Mouse (Mus musculus) left cerebral cortex, postnatal 10 days (tissue): Measurements from ENCODE around the gene Arsk. TPM values are rescaled to one million over a fixed set of nuclear protein-coding genes. Genes with fewer than 3 reads are reported as not detected.

ENCODE experiments used
- DNase-seq, 2 experiments: peaks; one replicate each; pipeline ENCODE4 v3.0.0; 2021 to 2022; ENCODE audit warnings: low spot score in 2 of 2, mixed read lengths in 1 of 2; ENCODE audit errors: extremely low spot score in 1 of 2
- intact Hi-C: fragments of 180-260 bp; cut with DNase I; formaldehyde crosslinking; loops from one replicate; pipeline ENCODE4 v1.15.1; 2025
- total RNA-seq, 2 experiments: library from RNA; stranded (reverse); gene quantifications; 2 replicates each; pipeline ENCODE4 v1.2.3; 2021

Gene Arsk
- 1 to 10 TPM; 4.0 to 5.1 TPM for total RNA-seq

- peak; percentile 94 to 95 for DNase-seq
- intact Hi-C loops = no loop called here
These were observed at the start of gene Arsk, which contains the start of gene Ttc37 for GRCm38 (mm10) chr13:76098493-76099303. Arsk (minus strand) TSS chr13:76098660. Ttc37 (plus strand) TSS chr13:76098734.

- DNase-seq = no peak
- intact Hi-C loops = no loop called here
These were observed 42.8 kb upstream of the Arsk start for GRCm38 (mm10) chr13:76141117-76141808.

- no peak for DNase-seq
- intact Hi-C loops = no loop called here
These were observed 40.4 kb upstream of the Arsk start for GRCm38 (mm10) chr13:76138862-76139261.

- DNase-seq = no peak
- intact Hi-C loops = no loop called here
These were observed 34.0 kb upstream of the Arsk start for GRCm38 (mm10) chr13:76132415-76132814.

- no peak for DNase-seq
- intact Hi-C loops = no loop called here
These were observed 30.3 kb upstream of the Arsk start for GRCm38 (mm10) chr13:76128799-76129198.

GRCm38 (mm10) chr13:76109069-76109824, 10.8 kb upstream of the Arsk start:
- no peak for DNase-seq
- intact Hi-C loops = no loop called here

- no peak for DNase-seq
- intact Hi-C loops = no loop called here
These were observed 3.5 kb upstream of the Arsk start for GRCm38 (mm10) chr13:76101989-76102388.

- intact Hi-C loops = no loop called here
These were observed 356 bp downstream of the Arsk start for GRCm38 (mm10) chr13:76098116-76098492.

GRCm38 (mm10) chr13:76074323-76074722, 24.1 kb downstream of the Arsk start:
- DNase-seq = no peak
- intact Hi-C loops = no loop called here

More at GRCm38 (mm10) chr13:76098116-76098492, 356 bp downstream of the Arsk start:
- DNase-seq = no peak

GRCm38 (mm10) chr13:76064363-76064945, 34.0 kb downstream of the Arsk start:
- intact Hi-C loops = no loop called here
- DNase-seq = no peak

- intact Hi-C loops = no loop called here
- DNase-seq = no peak
These were observed 34.9 kb downstream of the Arsk start for GRCm38 (mm10) chr13:76063548-76063947.

- intact Hi-C loops = no loop called here
- no peak for DNase-seq
These were observed 35.9 kb downstream of the Arsk start for GRCm38 (mm10) chr13:76062569-76062968.

- DNase-seq = no peak
- intact Hi-C loops = no loop called here
These were observed 36.3 kb downstream of the Arsk start for GRCm38 (mm10) chr13:76062126-76062525.

GRCm38 (mm10) chr13:76059591-76059990, 38.9 kb downstream of the Arsk start:
- intact Hi-C loops = no loop called here
- DNase-seq = no peak

- no peak for DNase-seq
- intact Hi-C loops = no loop called here
These were observed 41.0 kb downstream of the Arsk start for GRCm38 (mm10) chr13:76057267-76058069.

GRCm38 (mm10) chr13:76056896-76057266, 41.6 kb downstream of the Arsk start, which contains the start of gene Gpr150:
Gpr150 (minus strand) TSS chr13:76056996.
- intact Hi-C loops = no loop called here
- DNase-seq = no peak

- peak; percentile 36 to 80 for DNase-seq
- intact Hi-C loops = no loop called here
These were observed 42.2 kb downstream of the Arsk start for GRCm38 (mm10) chr13:76056261-76056724.
